Mouse (Mus musculus): ENCODE measurements around the gene Tex50.

- TF ChIP-seq CTCF (IDR thresholded peaks at IDR 0.05; ENCODE audit: extremely low read depth, insufficient read depth, insufficient read length, insufficient replicate concordance) (no peak), POLR2A (IDR thresholded peaks at IDR 0.05; ENCODE audit: low read depth, low read length) (no peak)
These were observed 19.6 kb downstream of the Tex50 start for GRCm38 (mm10) chr1:161139496-161139895.

Data from spleen, adult 2 months (tissue).